Mouse (Mus musculus): Measurements from ENCODE around the gene Gm37419.

Gm37419 gene

GRCm38 (mm10) chr16:23980201-23980870, 7.9 kb upstream of the Gm37419 start:
- no peak for DNase-seq

- DNase-seq: peak; percentile 57
Measured at GRCm38 (mm10) chr16:23980991-23981720, 7.1 kb upstream of the Gm37419 start.

DNA sequence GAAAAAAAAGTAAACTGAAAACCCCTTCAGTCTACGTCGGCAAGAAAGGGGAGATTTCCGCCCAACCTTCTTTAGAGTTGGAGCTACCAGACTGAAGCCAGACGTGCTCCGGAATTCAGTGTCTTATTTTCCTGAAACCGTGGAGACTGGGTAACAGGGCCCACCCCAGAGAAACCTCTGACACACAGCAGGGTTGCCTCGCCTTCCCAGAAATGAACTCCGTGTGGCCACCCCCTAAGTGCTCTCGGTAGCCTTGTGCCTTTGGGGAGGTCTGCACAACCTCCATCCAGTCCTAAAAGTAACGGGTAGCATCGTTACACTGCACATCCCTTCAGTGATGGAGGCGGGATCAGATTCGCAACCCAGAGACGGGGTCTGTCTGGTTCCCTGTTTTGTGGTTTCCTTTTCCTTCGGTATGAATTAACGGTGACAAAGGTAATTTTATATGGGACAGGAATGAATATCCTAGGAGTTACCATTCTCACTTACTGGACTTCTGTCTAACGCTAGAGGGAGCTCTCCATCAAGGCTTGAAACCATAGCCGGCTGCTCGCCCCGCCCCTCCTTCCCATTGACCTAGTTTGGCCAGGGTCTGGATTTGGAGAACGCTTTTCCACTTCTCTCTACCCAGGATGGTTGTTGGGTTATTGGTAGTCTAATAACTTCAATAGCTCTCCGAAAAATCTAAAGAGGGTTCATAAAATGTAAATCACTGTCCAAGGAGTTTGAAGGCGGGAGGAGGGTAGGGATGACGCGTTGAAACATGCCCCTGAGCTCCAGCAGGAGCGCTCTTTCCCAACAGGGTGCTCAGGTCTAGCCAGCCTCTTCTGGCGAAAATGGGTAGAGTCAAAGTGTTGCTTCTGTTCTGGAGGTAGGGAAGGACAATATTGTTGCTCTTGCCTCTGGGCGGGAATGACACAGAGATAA, 6.1 kb upstream of the Gm37419 start:
- peak; percentile 92 for DNase-seq

- peak; percentile 76 for DNase-seq
Measured at GRCm38 (mm10) chr16:23982891-23983588, 5.2 kb upstream of the Gm37419 start.

DNA sequence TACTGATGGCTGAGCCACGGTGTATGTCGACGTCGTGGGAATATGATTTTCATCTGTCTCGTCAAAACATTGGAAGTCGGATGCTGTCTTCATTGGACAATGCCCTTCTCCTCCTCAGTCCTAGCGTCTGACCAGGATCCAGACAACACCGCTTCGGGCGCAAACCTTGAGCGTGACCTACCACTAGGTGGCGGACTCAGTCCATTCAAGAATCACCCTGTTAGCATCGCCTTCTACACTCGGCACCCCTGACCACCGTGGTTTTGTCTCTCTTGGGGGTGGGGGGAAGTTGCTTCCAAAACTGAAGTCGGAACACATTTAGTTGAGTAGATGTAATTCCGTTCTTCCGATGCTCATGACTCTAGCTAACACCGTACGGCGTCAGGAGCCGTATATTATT, 4.1 kb upstream of the Gm37419 start:
- DNase-seq: peak; percentile 94

GRCm38 (mm10) chr16:23984760-23985466, 3.4 kb upstream of the Gm37419 start:
- peak; percentile 63 for DNase-seq

DNA sequence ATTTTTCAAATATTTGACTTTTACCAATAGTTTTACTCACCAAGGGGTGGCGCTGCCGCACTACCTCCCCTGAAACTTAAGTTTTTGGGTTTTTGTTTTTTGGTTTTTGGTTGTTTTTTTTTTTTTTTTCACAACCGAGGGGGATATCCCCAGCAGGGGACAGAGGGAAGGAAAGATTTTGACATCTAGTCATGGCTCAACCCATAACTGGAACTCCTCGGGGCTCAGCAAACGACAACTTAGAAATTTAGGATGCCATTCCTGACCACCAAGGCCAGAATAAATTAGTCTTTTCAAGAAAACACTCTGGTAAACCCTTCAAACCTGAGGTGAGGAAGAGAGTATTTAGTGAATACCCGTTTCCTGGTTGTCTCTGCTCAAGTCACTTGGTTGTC, 2.8 kb upstream of the Gm37419 start:
- DNase-seq: no peak

DNA sequence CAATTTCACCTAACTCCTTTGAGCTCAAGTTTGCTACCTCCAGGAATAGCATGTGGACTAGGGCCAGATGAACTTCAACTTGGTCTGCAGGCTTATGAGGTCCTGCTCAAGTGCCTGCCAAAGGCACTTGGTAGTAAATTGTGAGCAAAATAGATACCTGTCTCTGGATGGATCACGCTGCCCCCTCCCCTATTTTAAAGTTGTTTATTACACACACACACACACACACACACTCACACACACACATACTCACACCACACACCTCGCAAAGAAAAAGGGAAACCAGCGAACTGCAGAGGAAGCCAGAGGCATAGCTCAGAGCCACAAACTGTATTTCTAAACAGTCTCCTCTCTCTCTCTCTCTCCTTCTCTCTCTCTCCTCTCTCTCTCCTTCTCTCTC, 2.1 kb upstream of the Gm37419 start:
- peak; percentile 61 for DNase-seq

DNA sequence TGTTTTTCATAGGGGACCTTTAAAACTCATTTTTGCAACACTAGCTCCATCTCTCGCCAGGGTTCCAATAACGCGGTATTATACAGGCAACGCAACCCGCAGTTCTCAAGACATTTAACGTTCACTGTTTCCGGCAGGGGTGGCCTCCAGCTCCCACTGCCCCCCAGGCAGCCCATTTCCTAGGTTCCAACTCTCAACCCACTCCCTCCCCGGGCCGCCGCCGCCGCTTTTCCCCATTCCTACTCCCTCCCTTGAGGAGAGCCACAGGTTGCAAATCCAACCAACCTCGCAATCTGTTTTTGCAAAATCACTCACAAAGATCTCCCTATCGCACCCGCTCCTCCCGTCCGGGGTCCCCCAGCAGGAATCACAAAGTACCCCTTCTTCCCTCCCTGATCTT, 1.4 kb upstream of the Gm37419 start:
- DNase-seq: no peak

DNA sequence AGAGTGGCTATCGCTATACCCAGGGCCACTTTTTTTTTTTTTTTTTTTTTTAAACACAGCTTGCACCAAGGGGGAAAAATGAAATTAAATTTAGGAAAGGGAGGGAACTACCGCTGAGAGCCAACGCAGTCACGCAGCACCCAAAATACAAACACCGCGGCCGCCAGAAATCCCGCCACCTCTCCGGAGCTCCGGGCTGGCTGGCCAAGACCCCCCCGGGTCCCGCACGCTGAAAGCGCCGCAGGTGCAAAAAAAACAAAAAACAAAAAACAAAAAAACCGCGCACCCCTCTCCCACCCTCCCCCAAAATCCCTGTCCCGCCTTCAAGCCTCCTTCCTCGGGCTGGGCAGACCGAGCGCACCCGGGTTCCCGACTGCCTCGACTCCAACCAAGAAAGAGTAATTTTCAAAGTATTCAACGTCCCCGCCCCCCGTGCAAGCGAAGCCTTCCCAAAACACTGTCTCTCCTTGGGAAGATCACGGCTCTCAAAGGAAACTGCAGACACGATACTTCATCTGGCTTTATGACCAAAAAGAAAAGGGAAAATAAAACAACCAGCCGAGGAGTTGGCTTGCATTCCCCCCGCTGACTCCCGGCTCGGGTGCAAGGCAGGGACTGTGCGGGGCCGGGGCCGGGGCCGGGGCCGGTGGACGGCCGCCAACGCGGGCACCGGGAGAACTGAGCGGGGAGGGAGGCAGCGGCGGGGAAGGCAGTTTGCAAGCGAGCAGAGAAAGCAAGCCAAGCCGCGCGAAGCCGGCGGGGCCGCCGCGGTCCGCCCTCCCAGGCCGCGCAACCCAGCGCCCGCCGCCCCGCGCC, 733 bp upstream of the Gm37419 start:
- peak; percentile 52 for DNase-seq

DNA sequence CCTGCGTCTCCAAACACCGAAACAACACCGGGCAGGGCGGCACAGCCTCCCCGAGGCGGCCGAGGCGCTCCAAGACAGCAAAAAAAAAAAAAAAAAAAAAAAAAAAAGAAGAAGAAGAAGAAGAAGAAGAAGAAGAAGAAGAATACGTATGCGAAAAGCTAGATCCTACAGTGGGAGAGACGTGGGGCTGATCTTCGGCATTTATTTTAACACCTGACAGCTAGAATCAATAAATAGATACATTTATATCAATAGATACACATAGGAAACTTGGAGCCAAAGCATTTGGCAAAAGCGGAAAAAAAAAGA, 171 bp upstream of the Gm37419 start:
- no peak for DNase-seq

DNA sequence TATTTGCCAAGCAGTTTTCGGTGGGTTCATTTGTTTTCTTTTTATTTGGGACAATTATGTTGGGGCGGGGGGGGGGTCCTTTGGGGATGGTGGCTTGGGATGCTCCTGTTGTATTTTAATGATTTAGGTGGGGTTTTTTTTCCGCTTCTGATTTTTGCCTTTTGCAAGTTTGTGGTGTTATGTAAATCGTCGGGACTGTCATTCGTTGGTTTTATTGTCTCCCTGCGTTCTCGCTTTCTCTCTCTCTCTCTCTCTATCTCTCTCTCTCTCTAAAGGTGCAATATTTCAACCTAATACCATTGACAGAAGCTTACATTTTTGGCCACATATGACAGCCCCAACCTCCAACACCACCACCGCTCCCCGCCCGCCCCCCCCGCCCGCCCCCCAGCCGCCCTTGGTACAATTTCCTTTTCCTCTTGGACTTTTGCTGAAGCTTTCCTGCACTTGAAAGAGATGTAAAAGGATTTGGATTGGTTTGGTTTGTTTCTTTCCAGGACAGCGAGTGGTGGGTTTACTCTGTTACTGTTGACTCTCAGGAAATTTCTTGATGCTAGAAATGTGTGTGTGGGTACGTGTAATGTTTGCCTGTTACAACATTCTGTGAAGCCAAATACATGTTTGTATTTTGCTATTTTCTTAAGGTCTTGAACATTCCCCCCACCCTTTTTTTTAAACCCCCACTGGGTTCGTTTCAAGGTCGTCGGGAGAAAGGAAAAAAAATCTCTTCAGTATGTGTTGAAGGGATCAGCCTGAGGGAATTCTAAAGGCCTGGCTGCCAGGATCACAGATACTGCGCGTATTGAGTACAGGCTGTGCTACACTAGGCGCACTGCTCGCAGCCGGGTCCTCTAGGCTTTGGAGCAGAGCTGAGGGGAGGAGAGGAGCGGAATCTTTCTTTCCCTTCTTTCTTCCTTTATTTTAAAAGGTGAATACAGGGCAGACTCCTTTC, 1.2 kb downstream of the Gm37419 start:
- DNase-seq: peak; percentile 58

DNA sequence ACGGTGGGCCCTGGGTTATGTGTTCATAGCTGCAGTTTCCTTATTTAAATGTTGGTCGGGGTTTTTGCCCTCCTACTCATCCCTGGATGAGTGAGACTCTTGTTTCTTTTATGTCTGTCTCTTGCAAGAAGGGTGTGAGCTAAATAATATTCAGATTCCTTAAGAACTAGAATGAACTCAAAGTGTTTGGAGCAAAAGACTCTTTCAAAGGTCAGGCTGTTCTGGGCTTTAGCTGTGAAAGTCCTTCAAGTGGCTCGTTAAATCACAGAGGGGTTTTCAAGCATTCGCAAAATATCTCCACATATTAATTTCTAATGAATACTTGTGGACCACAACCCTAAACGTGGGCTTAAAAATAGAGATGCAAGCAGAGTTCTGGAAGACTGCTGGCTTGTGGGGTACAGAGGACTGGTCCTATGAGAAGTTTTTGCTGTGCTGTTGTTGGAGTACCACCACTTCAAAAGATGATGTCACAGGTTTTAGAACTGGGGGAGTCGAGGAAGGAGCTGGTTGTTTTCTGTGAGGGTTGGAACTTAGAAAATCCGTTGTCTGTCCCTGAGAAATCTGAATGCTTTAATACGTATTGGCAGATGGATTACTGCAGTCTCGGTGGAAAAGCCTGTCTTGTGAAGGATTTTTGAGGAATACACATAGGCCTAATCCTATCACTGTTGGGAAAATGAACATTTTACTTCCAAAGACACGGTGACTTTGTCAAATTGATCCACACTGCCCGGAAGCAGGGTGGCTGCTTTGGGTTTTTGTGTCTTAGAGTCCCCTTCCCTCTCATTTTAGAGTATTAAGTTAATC, 2.1 kb downstream of the Gm37419 start:
- DNase-seq: peak; percentile 42

- peak; percentile 97 for DNase-seq
Measured at GRCm38 (mm10) chr16:23991170-23991569, 2.9 kb downstream of the Gm37419 start.

GRCm38 (mm10) chr16:23991846-23992580, 3.7 kb downstream of the Gm37419 start:
- peak; percentile 89 for DNase-seq

DNA sequence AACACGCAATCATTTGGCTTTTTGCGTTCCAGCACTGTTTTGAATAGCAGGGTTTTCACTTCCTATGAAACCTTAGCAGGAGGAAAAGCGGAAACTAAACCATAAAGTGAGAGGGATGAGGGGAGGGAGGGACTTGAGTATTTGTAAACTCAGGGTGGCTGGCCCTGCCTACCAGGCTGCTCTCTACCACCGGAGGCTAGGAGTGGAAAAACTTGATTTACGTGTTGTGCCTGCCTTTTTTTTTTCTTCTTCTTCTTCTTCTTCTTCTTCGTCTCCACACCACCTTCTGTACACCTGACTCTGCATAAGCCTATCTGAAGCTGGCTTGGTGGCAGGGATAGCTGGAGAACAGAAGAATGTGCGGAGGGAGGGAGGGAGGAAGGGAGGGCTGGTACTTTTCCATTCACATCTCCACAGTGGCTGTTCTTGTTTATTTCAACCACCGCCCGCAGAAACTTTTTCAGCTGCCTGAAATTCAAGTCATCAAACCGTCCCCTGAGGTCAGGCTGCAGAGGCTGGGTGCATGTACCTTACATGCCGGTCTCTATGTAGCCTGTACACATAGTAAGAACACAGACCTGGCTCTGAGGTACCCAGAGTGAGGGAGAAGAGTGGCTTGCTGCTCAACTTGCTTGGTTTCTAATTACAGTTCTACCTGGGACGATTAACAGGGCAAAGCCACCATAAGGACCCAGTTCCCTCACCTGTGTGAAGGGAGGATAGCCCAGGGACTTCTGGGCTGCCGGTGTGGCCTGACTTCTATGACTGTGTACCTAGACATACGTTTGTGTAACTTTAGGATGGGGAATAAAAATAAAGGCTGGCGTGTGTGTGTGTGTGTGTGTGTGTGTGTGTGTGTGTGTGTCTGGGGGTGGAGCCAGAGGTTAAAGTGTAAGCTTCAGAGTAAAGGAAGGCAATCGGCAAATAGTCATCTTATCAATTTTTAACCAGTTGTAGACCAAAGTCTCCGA, 5.4 kb downstream of the Gm37419 start:
- peak; percentile 87 for DNase-seq

DNA sequence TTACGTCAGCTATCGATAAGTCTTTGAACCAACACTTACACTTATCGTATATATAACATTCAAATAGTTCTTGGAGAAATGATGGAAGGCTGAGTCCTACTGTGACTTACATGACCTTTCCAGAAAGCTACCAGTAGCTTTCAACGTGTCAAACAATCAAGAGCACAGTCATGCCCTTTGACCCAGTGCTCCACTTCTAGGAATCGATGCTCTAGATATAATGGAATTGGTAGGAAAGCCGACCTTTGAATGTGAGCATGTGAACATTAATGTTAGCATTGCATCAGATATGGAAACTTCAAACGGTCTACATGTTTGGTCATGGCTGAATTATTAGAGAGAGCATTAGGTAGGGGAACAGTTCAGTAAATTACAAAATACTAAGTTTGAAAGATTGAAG, 8.1 kb downstream of the Gm37419 start:
- DNase-seq: no peak
